ENCODE assay signal across 11 mouse cellular contexts in the genomic region with DNA sequence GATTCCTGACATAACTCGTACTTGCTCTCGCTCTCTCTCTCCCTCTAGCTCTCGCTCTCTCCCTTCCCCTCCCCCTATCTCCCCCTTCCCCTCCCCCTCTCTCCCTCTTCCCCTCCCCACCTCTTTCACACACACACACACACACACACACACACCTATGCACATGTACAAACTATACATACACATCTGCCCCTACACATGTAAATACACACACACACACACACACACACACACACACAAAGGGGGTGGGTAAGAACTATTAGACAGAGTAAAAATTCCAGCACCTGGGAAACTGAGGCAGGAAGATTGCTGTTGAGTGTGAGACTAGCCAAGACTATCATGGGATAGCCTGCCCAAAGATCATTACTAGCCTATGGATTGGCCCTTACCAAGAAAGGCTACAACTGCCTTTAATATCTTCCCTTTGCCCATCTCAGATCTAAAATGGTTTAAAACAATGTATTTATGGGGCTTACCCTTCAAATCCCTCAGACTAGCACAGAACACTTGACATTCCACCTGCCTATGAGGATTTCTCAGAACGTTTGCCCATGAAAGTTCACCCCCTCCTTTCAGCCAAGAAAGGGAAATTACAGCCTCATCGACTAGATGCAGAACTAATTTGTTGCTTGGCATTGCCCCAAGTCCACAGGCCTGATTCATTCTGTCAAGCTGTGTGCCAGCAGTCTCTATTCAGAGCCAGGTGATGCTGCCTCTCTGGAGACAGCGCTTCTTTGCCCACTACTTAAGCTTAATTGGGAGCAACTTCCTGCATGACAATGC.
DNase-seq lines count a peak whose midpoint lies in the region; ATAC-seq and TF ChIP-seq lines count a peak whose summit lies in the region.
"Had no signal": no experiment of that assay in that cellular context is flagged by ENCODE, and none has a peak within 500 bp of the region (broad histone marks: within the 10 kb centered on the region; RNA-seq: fewer than 3 reads in every experiment).

No protein-coding gene starts in this region.

- TF ChIP-seq CTCF in forebrain, postnatal 0 days (IDR thresholded peaks at IDR 0.05; ENCODE audit: low read depth): no peak
- TF ChIP-seq CTCF in midbrain, postnatal 0 days (IDR thresholded peaks at IDR 0.05): no peak

- WGBS in embryonic facial prominence, embryonic 13.5 days: 46% methylated on average over 6 of the region's 6 CpGs
- 83% methylated on average over 6 of the region's 6 CpGs for WGBS in embryonic facial prominence, embryonic 10.5 days
- WGBS in forebrain, postnatal 0 days: 50% methylated on average over 6 of the region's 6 CpGs
- 64% methylated on average over 6 of the region's 6 CpGs for WGBS in midbrain, postnatal 0 days

- peaks cover 9% of the 10 kb centered on the region for H3K4me1 ChIP-seq in embryonic facial prominence, embryonic 13.5 days
- no peaks in the 10 kb centered on the region for H3K4me1 ChIP-seq in embryonic facial prominence, embryonic 10.5 days
- peaks cover 6% of the 10 kb centered on the region; the same call in 1 of the 2 replicates for H3K4me1 ChIP-seq in forebrain, postnatal 0 days (ENCODE audit: insufficient read depth)
- no peaks in the 10 kb centered on the region; the same call in 1 of the 2 replicates for H3K4me1 ChIP-seq in midbrain, postnatal 0 days (ENCODE audit: insufficient read depth, low read length)
- H3K4me1 ChIP-seq: embryonic facial prominence, embryonic 12.5 days; liver, embryonic 13.5 days had no signal

- H3K9me3 ChIP-seq in embryonic facial prominence, embryonic 13.5 days: no peaks in the 10 kb centered on the region
- H3K9me3 ChIP-seq in embryonic facial prominence, embryonic 10.5 days: no peaks in the 10 kb centered on the region
- H3K9me3 ChIP-seq in forebrain, postnatal 0 days (ENCODE audit: low read length): no peaks in the 10 kb centered on the region
- H3K9me3 ChIP-seq in midbrain, postnatal 0 days (ENCODE audit: low read length): no peaks in the 10 kb centered on the region
- H3K9me3 ChIP-seq: embryonic facial prominence, embryonic 12.5 days; liver, embryonic 13.5 days had no signal

- H3K9ac ChIP-seq in embryonic facial prominence, embryonic 13.5 days: no peak overlapping the region
- H3K9ac ChIP-seq in forebrain, postnatal 0 days: no peak overlapping the region
- no peak overlapping the region for H3K9ac ChIP-seq in midbrain, postnatal 0 days (replicated peaks; ENCODE audit: low read length, poor library complexity, severe bottlenecking)
- H3K9ac ChIP-seq: embryonic facial prominence, embryonic 12.5 days; liver, embryonic 13.5 days had no signal

- no peak for DNase-seq in embryonic facial prominence, embryonic 10.5 days (ENCODE audit: low spot score)
- DNase-seq in brain, embryonic 18.5 days (ENCODE audit: low read depth, low spot score): peak; percentile 43
- peak; percentile 74 for DNase-seq in forebrain, postnatal 0 days
- peak; percentile 93 for DNase-seq in midbrain, postnatal 0 days (ENCODE audit: low spot score)
- no peak for DNase-seq in heart, adult 11 months
- no peak for DNase-seq in embryo, embryonic 11 days
- DNase-seq: liver, embryonic 13.5 days had no signal

- H3K27ac ChIP-seq in embryonic facial prominence, embryonic 13.5 days: no peak overlapping the region
- no peak overlapping the region for H3K27ac ChIP-seq in embryonic facial prominence, embryonic 10.5 days (replicated peaks)
- no peak overlapping the region for H3K27ac ChIP-seq in forebrain, postnatal 0 days (ENCODE audit: low read depth, low read length)
- H3K27ac ChIP-seq in midbrain, postnatal 0 days (ENCODE audit: low read depth, low read length): no peak overlapping the region
- H3K27ac ChIP-seq: embryonic facial prominence, embryonic 12.5 days; kidney, postnatal 0 days; liver, embryonic 13.5 days had no signal

- 0 out of 2 replicates have a peak, but pooled peaks have one; percentile 56 for ATAC-seq in embryonic facial prominence, embryonic 13.5 days (ENCODE audit: insufficient number of reproducible peaks, insufficient read depth, low FRiP score, low TSS enrichment, low read depth)
- peak; percentile 62 for ATAC-seq in forebrain, postnatal 0 days
- 0 out of 2 replicates have a peak, but pooled peaks have one; percentile 54 for ATAC-seq in midbrain, postnatal 0 days (ENCODE audit: low FRiP score)
- ATAC-seq in inflammation-experienced regulatory T-cells, adult 6 months: no peak

- no peak overlapping the region for H3K4me2 ChIP-seq in embryonic facial prominence, embryonic 13.5 days
- H3K4me2 ChIP-seq in forebrain, postnatal 0 days (ENCODE audit: low read depth): no peak overlapping the region
- no peak overlapping the region for H3K4me2 ChIP-seq in midbrain, postnatal 0 days (ENCODE audit: low read depth, low read length, poor library complexity, severe bottlenecking)
- H3K4me2 ChIP-seq: embryonic facial prominence, embryonic 12.5 days; liver, embryonic 13.5 days had no signal

- no peak overlapping the region for H3K4me3 ChIP-seq in embryonic facial prominence, embryonic 13.5 days
- H3K4me3 ChIP-seq in embryonic facial prominence, embryonic 10.5 days: no peak overlapping the region
- no peak overlapping the region for H3K4me3 ChIP-seq in forebrain, postnatal 0 days (ENCODE audit: low read depth, low read length)
- H3K4me3 ChIP-seq in midbrain, postnatal 0 days (ENCODE audit: low read depth, low read length): no peak overlapping the region
- H3K4me3 ChIP-seq: embryonic facial prominence, embryonic 12.5 days; liver, embryonic 13.5 days had no signal

- no peaks in the 10 kb centered on the region for H3K27me3 ChIP-seq in embryonic facial prominence, embryonic 13.5 days
- no peaks in the 10 kb centered on the region for H3K27me3 ChIP-seq in embryonic facial prominence, embryonic 10.5 days (replicated peaks; ENCODE audit: low read depth, poor library complexity, severe bottlenecking)
- no peaks in the 10 kb centered on the region; the same call in 1 of the 2 replicates for H3K27me3 ChIP-seq in forebrain, postnatal 0 days (ENCODE audit: insufficient read depth, low read length)
- H3K27me3 ChIP-seq in midbrain, postnatal 0 days (ENCODE audit: insufficient read depth, low read length): no peaks in the 10 kb centered on the region
- H3K27me3 ChIP-seq: embryonic facial prominence, embryonic 12.5 days; liver, embryonic 13.5 days had no signal

- no peaks in the 10 kb centered on the region for H3K36me3 ChIP-seq in embryonic facial prominence, embryonic 13.5 days
- no peaks in the 10 kb centered on the region for H3K36me3 ChIP-seq in embryonic facial prominence, embryonic 10.5 days (replicated peaks)
- no peaks in the 10 kb centered on the region for H3K36me3 ChIP-seq in forebrain, postnatal 0 days (ENCODE audit: insufficient read depth)
- no peaks in the 10 kb centered on the region for H3K36me3 ChIP-seq in midbrain, postnatal 0 days (ENCODE audit: insufficient read depth, low read length)
- H3K36me3 ChIP-seq: embryonic facial prominence, embryonic 12.5 days; liver, embryonic 13.5 days had no signal

Comparison
In these comparisons a context has a peak if more than half of its experiments do, and no peak if none do; other contexts are left out.
1. DNase-seq: peak in brain, embryonic 18.5 days (single experiment), forebrain, postnatal 0 days (single experiment) and midbrain, postnatal 0 days (single experiment); none in embryonic facial prominence, embryonic 10.5 days (single experiment), heart, adult 11 months (single experiment) and embryo, embryonic 11 days (single experiment).